Mouse (Mus musculus) midbrain, embryonic 16.5 days (tissue): Measurements from ENCODE around the gene Egfl7. TPM values are rescaled to one million over a fixed set of nuclear protein-coding genes. Genes with fewer than 3 reads are reported as not detected.

Experiments
- ATAC-seq: fragments of 200-750 bp; cut with Nextera tagmentation; 2 replicates; pipeline ENCODE4 v1.8.0; 2017; ENCODE audit warnings: moderate TSS enrichment
- H3K27ac ChIP-seq: fragments of 300-500 bp; sonication (generic); 2 replicates; pipeline ENCODE4 v1.5.1; 2014; ENCODE audit warnings: mild to moderate bottlenecking, low read length, mixed read lengths
- H3K27me3 ChIP-seq: fragments of 300-500 bp; sonication (generic); 2 replicates; pipeline ENCODE4 v1.6.1; 2014; ENCODE audit warnings: low read depth, low read length, mixed read lengths; ENCODE audit not compliant: control insufficient read depth, insufficient read depth
- H3K36me3 ChIP-seq: fragments of 300-500 bp; sonication (generic); 2 replicates; pipeline ENCODE4 v1.6.1; 2014; ENCODE audit warnings: mild to moderate bottlenecking, low read length, moderate library complexity, mixed read lengths; ENCODE audit not compliant: control insufficient read depth, insufficient read depth
- H3K4me1 ChIP-seq: fragments of 300-500 bp; sonication (generic); 2 replicates; pipeline ENCODE4 v1.6.1; 2014; ENCODE audit warnings: mild to moderate bottlenecking, low read length, mixed read lengths; ENCODE audit not compliant: control insufficient read depth, insufficient read depth
- H3K4me2 ChIP-seq: fragments of 300-500 bp; sonication (generic); 2 replicates; pipeline ENCODE4 v1.6.1; 2014; ENCODE audit warnings: mild to moderate bottlenecking, low read length, mixed read lengths
- H3K4me3 ChIP-seq: fragments of 300-500 bp; sonication (generic); 2 replicates; pipeline ENCODE4 v1.5.1; 2014; ENCODE audit warnings: low read depth, mild to moderate bottlenecking, low read length, moderate library complexity, mixed read lengths
- H3K9ac ChIP-seq: fragments of 300-500 bp; sonication (generic); 2 replicates; pipeline ENCODE4 v1.6.1; 2014; ENCODE audit warnings: low read depth, low read length, mixed read lengths
- H3K9me3 ChIP-seq: fragments of 300-500 bp; sonication (generic); replicated peaks from 2 replicates; pipeline ENCODE4 v1.6.1; 2014; ENCODE audit warnings: mild to moderate bottlenecking, low read length, mixed read lengths; ENCODE audit not compliant: control insufficient read depth, poor library complexity, severe bottlenecking
- whole genome bisulfite sequencing: fragments of 180-500 bp; shearing (Covaris S2); extraction: QIAGEN DNeasy Blood & Tissue Kit; methylation state at CpG from one replicate; pipeline ENCODE4 v1.1.7; 2014; 5-methylcytosine and 5-hydroxymethylcytosine counted together
- polyA plus RNA-seq: library from polyadenylated mRNA; unstranded; fragments of >200 nt; fragmentation: Nextera tagmentation; extraction: Ambion mirVana; gene quantifications from 2 replicates; pipeline ENCODE4 v1.2.1, GENCODE M21; 2015

Egfl7 gene
- polyA plus RNA-seq, 1 experiment from 2014 or later: 64.4 TPM

DNA sequence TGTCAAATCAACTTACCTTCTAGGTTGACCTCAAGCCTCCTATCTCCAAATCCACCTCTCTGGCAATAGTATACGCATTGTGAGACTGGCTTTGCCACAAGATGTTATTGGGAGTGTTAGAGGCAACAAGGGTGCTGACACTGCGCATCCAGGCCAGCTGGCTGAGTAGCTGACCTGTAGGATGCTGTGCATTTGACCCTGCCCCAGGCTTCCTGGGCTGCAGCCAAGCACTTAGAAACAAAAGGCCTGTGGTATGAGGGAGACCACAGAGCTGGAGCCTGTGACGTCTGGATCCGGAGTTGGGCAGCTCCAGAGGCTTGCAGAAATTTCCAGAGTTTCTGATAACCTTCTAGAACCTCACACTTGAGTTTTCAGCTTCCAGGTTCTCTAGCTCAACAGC, 36.7 kb upstream of the Egfl7 start:
- Histone ChIP-seq H3K4me3 (no peak overlapping the region), H3K4me2 (no peak overlapping the region), H3K36me3 (no peaks in the 10 kb centered on the region), H3K27ac (no peak overlapping the region), H3K27me3 (no peaks in the 10 kb centered on the region), H3K9ac (no peak overlapping the region), H3K9me3 (no peaks in the 10 kb centered on the region), H3K4me1 (peaks cover 5% of the 10 kb centered on the region; the same call in 1 of the 2 replicates)
- WGBS: 67% methylated on average over 4 of the region's 4 CpGs
- no peak for ATAC-seq

- H3K27me3 ChIP-seq: no peaks in the 10 kb centered on the region
- H3K36me3 ChIP-seq: no peaks in the 10 kb centered on the region
- H3K9me3 ChIP-seq: no peaks in the 10 kb centered on the region
- no peak overlapping the region for H3K9ac ChIP-seq
- H3K4me3 ChIP-seq: no peak overlapping the region
- no peak for ATAC-seq
- WGBS: 92% methylated on average over 8 of the region's 8 CpGs
- no peak overlapping the region for H3K4me2 ChIP-seq
- H3K27ac ChIP-seq: no peak overlapping the region
- H3K4me1 ChIP-seq: peaks cover 5% of the 10 kb centered on the region; the same call in 1 of the 2 replicates
Measured at GRCm38 (mm10) chr2:26543768-26544167, 36.0 kb upstream of the Egfl7 start.

GRCm38 (mm10) chr2:26544265-26544664, 35.5 kb upstream of the Egfl7 start:
- Histone ChIP-seq H3K9ac (no peak overlapping the region), H3K9me3 (no peaks in the 10 kb centered on the region), H3K27me3 (no peaks in the 10 kb centered on the region), H3K36me3 (no peaks in the 10 kb centered on the region), H3K4me3 (no peak overlapping the region), H3K4me1 (peaks cover 5% of the 10 kb centered on the region; the same call in 1 of the 2 replicates), H3K27ac (no peak overlapping the region), H3K4me2 (no peak overlapping the region)
- no peak for ATAC-seq
- 76% methylated on average over 3 of the region's 3 CpGs for WGBS

GRCm38 (mm10) chr2:26547481-26547880, 32.3 kb upstream of the Egfl7 start:
- WGBS: 20% methylated on average over 2 of the region's 2 CpGs
- Histone ChIP-seq H3K36me3 (no peaks in the 10 kb centered on the region), H3K4me3 (no peak overlapping the region), H3K4me1 (no peaks in the 10 kb centered on the region), H3K9ac (no peak overlapping the region), H3K9me3 (no peaks in the 10 kb centered on the region), H3K27ac (no peak overlapping the region), H3K27me3 (no peaks in the 10 kb centered on the region), H3K4me2 (no peak overlapping the region)
- ATAC-seq: no peak

GRCm38 (mm10) chr2:26549801-26550200, 30.0 kb upstream of the Egfl7 start:
- ATAC-seq: no peak
- H3K9ac ChIP-seq: no peak overlapping the region
- H3K27ac ChIP-seq: no peak overlapping the region
- no peaks in the 10 kb centered on the region for H3K9me3 ChIP-seq
- no peaks in the 10 kb centered on the region for H3K36me3 ChIP-seq
- H3K4me1 ChIP-seq: no peaks in the 10 kb centered on the region
- 83% methylated on average over 10 of the region's 10 CpGs for WGBS
- H3K4me3 ChIP-seq: no peak overlapping the region
- H3K4me2 ChIP-seq: no peak overlapping the region
- H3K27me3 ChIP-seq: no peaks in the 10 kb centered on the region

DNA sequence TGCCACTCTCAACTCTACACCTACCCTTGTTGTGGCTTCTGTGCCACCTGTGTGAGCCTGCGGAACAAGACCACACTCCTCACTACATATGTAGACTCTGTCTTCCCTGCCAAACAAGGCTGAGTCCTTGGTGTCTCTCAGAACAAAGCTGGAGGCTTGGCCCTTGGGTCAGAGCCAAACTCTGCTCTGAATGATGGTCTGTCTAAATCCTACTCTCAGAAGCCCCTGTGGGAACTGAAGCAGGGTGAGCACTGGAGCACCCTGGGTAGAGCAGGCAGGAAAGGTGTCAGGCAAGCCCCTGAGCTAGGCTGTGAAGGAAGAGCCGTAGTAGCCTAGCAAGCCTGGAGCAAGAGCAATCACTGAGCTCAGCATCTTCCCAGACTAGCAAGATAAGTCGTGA, 29.6 kb upstream of the Egfl7 start:
- Histone ChIP-seq H3K9ac (no peak overlapping the region), H3K27ac (no peak overlapping the region), H3K27me3 (no peaks in the 10 kb centered on the region), H3K4me3 (no peak overlapping the region), H3K4me1 (no peaks in the 10 kb centered on the region), H3K9me3 (no peaks in the 10 kb centered on the region), H3K36me3 (no peaks in the 10 kb centered on the region), H3K4me2 (no peak overlapping the region)
- WGBS: 78% methylated on average over 3 of the region's 3 CpGs
- ATAC-seq: no peak

DNA sequence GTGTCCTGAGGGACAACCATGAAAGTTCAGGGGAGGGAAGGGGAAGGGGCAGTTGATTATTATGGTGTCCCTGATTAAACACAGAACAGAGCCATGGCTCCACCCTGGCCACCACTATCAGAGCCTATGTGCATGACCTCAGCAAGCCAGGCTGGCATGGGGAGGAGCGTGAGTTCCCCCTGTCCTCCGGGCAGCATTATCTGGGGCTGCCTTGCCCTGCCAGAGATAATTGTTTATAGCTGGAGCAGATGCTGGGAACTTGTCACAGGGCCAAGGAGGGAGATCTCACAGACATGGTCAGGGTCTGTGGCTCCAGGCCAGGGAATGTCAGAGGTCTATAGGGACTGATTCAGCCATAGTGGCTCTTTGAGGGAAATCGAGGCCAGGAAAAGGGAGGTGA, 29.0 kb upstream of the Egfl7 start:
- no peak overlapping the region for H3K4me3 ChIP-seq
- H3K27ac ChIP-seq: no peak overlapping the region
- no peak for ATAC-seq
- no peak overlapping the region for H3K9ac ChIP-seq
- no peaks in the 10 kb centered on the region for H3K27me3 ChIP-seq
- H3K9me3 ChIP-seq: no peaks in the 10 kb centered on the region
- H3K4me1 ChIP-seq: no peaks in the 10 kb centered on the region
- WGBS: 79% methylated on average over 3 of the region's 3 CpGs
- no peak overlapping the region for H3K4me2 ChIP-seq
- H3K36me3 ChIP-seq: no peaks in the 10 kb centered on the region

DNA sequence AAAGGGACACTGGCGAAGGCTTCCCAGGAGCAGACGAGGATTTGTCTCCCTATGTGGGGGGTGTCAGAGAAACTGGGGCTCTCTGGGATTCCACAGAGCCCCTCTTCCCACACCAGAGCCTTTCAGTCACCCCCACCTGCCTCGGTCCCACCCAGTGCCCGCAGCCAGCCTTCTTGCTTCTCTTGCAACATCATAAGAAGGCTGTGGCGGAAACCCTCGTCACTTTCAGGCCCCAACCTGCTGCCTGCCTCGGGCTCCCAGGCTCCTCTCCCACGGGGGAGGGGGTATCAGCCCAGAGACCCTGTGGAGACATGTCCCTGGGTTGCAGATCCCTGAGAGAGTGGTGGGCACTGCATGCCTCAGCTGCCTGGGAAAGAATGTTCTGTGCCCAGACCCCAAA, 28.4 kb upstream of the Egfl7 start:
- Histone ChIP-seq H3K4me3 (no peak overlapping the region), H3K27me3 (no peaks in the 10 kb centered on the region), H3K9me3 (no peaks in the 10 kb centered on the region), H3K4me1 (no peaks in the 10 kb centered on the region), H3K4me2 (no peak overlapping the region), H3K36me3 (no peaks in the 10 kb centered on the region), H3K27ac (no peak overlapping the region), H3K9ac (no peak overlapping the region)
- WGBS: 78% methylated on average over 8 of the region's 8 CpGs
- ATAC-seq: no peak

- ATAC-seq: no peak
- no peaks in the 10 kb centered on the region for H3K36me3 ChIP-seq
- no peaks in the 10 kb centered on the region for H3K27me3 ChIP-seq
- no peak overlapping the region for H3K27ac ChIP-seq
- no peaks in the 10 kb centered on the region for H3K4me1 ChIP-seq
- 85% methylated on average over 2 of the region's 2 CpGs for WGBS
- H3K9ac ChIP-seq: no peak overlapping the region
- H3K4me3 ChIP-seq: no peak overlapping the region
- no peaks in the 10 kb centered on the region for H3K9me3 ChIP-seq
- H3K4me2 ChIP-seq: no peak overlapping the region
Measured at GRCm38 (mm10) chr2:26552066-26552465, 27.7 kb upstream of the Egfl7 start.

GRCm38 (mm10) chr2:26553904-26554303, 25.9 kb upstream of the Egfl7 start:
- no peak overlapping the region for H3K4me3 ChIP-seq
- 88% methylated on average over 9 of the region's 9 CpGs for WGBS

More at GRCm38 (mm10) chr2:26553904-26554303, 25.9 kb upstream of the Egfl7 start:
- H3K4me1 ChIP-seq: no peaks in the 10 kb centered on the region
- H3K27ac ChIP-seq: no peak overlapping the region
- H3K36me3 ChIP-seq: no peaks in the 10 kb centered on the region
- no peaks in the 10 kb centered on the region for H3K9me3 ChIP-seq
- H3K4me2 ChIP-seq: no peak overlapping the region
- no peak overlapping the region for H3K9ac ChIP-seq
- no peak for ATAC-seq
- H3K27me3 ChIP-seq: no peaks in the 10 kb centered on the region
